Mouse (Mus musculus): Measurements from ENCODE around the gene Plekhd1.

The Plekhd1 gene

GRCm38 (mm10) chr12:80692269-80692972 lies at the start of gene Plekhd1:
TSS of gene Plekhd1 (plus strand) at chr12:80692591.
- DNase-seq = peak; percentile 70

DNA sequence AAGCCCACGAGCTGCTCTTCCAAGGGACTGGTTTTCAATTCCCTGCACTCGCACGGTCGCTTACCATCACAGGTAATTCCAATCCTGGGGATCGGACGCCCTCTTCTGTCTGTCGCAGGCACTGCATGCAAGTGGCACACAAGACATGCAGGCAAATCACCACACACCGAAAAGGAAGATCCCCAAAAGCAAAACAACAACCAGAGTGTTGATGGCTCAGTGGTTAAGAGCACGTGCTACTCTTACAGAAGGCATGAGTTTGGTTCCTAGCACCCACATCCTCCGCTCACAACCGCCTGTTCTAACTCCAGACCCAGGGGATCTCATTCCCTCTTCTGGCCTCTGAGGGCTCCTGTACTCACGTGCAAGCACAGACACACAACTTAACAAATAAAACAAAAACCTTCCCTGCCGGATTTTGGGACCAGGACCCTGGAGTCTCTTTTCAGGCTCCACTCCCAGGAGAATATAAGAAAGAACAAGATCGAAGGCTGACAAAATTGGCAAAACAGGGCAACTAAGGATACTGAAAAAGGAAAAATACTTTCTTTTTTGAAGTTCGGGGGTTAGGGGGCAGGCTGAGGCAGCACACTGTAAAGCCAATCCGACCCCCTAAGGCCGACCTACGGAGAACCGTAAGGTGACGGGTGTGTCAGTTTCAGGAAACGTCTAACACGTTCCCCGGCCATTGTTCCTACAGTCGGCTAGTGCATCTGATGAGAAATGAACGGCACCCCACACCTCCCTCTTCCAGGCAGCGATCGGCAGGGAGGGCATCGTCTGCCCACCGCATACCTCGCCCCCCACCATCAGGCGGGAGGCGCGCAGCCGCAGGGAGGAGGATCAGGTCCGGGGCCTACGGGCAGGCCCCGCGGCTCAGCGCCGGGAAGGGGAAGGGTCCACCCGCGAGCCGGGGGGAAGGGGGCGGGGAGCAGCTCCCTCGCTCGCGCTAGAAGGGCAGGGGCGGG lies 49.4 kb upstream of the Plekhd1 start:
- peak; percentile 62 for DNase-seq

GRCm38 (mm10) chr12:80643693-80644505 lies 48.5 kb upstream of the Plekhd1 start, which contains the start of the genes Slc39a9 and Erh:
TSS of gene Slc39a9 (plus strand) at chr12:80643883.
TSS of gene Erh (minus strand) at chr12:80644341.
- peak; percentile 96 for DNase-seq

DNA sequence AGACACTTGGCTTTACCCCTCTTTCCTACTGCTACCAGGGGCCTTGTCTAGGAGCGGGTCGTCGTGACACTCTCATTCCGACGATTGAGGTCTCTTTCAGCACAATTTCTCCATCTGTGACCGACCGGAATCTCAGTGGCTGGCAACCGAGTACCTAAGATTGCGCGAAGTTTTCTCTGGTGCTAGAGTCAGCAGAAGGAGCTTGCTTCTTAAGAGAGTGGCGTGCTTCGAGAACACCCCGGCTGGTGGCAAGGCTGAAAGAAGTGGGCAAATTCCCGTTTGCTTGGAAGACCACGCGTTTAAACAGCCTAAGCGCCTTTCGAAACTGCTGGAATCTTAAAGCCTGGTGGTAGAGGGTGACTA lies 47.9 kb upstream of the Plekhd1 start:
- no peak for DNase-seq

DNA sequence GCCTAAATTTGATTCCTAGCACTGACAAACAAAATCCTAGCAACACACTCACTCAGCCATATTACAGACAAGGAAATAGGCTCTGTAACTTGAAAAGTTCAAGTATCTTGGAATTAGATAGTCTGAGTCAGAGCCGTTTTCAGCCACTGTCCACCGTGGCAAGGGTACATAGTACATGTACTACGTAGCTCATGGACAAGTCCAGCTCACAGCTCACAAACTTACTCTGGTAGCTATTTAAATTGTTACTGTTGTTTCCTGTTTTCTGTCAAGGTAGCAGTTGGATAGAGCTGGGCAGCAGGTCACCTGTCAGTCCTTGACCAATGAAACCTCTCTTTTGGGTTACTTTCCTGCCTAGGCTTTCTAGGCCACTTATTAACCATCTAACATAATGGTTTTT lies 46.0 kb upstream of the Plekhd1 start:
- DNase-seq = no peak

DNA sequence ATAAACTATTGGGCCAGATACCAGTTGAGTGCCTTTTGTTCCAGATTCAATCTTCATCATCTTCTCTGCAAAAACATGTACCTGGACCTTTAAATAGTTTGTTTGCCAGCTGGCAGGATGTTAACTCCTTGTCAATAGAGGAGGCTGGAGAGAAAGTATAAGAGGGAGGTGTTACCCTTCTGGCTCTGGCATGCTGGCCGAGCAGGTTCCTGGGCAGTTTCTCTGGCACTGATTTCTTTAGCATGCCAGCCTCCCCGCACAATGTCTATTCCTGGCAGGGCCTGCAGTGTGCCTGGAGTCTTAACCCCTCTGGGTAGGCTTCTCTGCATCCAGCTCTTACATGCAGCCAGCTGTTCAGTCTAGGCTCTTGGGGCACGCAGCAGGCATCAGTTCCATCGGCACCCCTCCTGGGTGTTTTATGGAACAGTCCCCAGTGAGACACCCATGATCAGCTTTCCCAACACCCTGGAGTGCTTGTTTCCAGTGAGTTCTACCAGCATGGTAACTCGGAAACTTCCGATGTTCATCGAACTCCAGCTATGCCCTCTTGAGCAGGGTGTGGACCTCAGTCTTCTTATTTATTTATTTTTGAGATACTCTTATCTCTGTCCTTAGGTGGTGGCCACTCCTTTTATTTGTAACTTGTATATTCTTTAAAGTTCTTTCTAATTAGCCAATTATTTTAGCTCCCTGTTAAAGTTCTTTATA lies 38.3 kb upstream of the Plekhd1 start:
- DNase-seq = peak; percentile 50

DNA sequence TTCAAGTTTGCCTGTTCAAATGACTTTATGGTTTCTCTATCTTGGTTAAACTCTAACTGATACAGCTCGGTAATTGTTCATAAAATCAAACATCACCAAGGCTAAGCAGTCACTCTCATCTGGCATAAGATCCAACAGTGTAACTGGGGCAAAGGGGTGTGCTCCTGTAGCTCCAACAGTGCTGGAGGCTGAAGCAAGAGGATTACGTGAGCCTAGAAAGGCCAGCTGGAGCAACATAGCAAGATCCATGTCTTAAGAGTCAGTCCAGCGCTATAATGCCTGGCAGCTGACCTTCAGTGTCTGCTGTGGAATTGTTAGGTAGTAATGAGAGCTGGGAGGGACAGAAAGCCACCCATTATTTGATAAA lies 37.7 kb upstream of the Plekhd1 start:
- DNase-seq = no peak

DNA sequence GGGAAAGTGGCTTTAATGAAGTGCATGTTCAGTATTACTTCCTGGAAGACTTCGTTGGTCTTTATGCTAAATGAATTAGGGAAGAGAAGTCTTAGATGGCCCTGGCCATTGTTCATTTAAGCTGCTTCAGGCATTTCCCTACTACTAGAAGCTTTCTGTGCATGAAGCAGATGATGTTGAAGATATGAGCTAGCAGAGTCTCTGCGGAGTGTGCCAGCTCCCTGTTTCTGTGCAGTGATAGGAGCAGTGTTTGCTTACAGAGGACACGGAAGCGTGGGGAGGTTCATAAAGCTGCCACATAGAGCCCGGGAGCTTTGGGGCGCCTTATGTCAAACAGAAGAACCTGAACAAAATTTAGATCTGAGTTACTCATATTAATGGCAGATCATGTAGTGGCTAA lies 33.7 kb upstream of the Plekhd1 start:
- no peak for DNase-seq

GRCm38 (mm10) chr12:80662322-80662721 lies 30.1 kb upstream of the Plekhd1 start:
- no peak for DNase-seq

DNA sequence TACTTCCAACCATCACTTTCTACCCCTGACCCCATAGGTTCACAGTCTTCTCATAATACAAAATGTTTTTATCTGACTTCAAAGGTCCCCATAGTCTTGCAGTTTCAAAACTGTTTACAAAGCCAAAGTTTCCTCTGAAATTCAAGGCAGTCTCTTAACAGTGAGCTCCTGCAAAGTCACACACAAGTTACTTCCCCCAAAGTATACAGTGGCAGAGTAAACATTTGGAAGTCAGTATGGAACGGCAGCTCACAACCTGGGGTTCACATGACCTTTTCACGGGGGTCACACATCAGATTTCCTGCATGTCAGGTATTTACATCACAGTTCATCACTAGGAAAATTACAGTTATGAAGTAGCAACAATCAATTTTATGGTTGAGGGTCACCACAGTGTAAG lies 28.5 kb upstream of the Plekhd1 start:
- DNase-seq = no peak

GRCm38 (mm10) chr12:80668391-80668790 lies 24.0 kb upstream of the Plekhd1 start:
- no peak for DNase-seq

DNA sequence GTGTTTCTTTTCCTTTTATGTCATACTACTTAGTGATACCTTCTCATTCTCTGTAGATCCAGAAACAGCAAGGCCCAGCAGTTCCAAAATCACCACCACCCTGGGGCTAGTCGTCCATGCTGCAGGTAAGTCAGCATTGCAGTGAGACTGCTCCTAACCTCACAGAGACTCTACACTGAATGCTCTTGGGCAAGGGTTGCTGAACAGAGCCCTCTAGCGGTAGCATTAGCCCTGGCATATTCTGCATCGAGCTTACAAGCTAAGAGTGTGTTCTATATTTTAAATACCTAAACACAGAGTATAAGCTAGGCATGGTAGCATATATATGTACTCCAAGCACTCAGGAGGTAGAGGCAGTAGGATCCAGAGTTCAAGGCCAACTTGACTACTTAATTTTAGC lies 19.2 kb upstream of the Plekhd1 start:
- peak; percentile 67 for DNase-seq

DNA sequence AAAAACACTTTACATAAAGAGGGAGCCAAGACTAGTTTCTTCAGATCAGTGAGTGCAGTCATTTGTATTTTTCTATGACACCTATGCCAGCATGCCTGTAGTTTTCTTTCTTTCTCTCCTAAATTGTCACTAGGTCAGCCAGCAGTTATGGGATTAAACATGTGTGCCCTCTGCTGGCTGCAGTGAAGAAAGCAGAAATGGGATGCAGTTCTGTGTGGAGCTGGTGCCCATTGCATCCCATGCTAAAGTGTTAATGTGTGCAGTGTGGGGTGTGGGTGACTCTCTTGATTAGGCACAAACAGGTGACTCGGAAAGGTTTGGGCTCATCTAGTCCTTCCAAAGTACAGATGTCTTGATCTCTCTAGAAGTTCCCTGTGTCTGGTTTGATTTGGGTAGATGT lies 11.1 kb upstream of the Plekhd1 start:
- DNase-seq = peak; percentile 31

DNA sequence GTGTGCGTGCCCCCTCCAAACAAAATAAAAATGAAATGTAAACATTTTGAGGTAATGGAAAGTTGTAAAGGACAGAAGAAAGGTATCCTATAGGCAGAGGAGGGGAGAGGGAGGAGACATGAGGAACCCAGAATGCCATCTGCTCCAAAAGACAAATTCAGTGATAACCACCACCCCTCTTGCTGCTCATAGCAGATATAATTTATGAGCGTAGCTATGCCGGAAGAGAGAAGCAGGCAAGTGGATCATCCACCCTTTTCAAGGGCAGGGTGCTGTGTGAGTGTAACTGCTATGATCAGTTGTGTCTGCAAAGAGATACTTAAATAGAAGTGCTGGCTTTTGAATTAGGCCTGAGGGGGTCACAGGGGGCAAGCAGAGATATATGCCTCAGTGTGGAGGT lies 8.8 kb upstream of the Plekhd1 start:
- no peak for DNase-seq

- DNase-seq = no peak
Observed at GRCm38 (mm10) chr12:80684316-80684715, 8.1 kb upstream of the Plekhd1 start.

- peak; percentile 34 for DNase-seq
Observed at GRCm38 (mm10) chr12:80687788-80688211, 4.6 kb upstream of the Plekhd1 start.

DNA sequence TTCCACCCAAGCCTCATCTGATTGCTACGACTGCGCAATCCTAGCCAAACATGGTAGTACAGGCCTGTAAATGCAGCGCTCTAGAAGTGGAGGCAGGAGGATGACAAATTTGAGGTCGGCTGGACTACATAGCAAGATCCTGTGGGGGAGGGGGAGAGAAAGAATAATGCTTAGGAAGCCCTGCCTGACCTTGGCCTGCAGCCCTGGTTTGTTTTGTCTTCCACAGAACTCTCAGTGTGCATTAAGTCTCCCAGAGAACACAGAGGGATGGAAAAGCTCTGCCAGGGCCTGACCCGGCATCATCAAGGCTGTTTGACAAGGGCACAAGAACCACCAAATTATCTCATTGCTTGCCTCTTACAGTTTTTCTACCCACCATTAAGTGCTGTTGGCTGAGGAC lies 2.7 kb upstream of the Plekhd1 start:
- no peak for DNase-seq

DNA sequence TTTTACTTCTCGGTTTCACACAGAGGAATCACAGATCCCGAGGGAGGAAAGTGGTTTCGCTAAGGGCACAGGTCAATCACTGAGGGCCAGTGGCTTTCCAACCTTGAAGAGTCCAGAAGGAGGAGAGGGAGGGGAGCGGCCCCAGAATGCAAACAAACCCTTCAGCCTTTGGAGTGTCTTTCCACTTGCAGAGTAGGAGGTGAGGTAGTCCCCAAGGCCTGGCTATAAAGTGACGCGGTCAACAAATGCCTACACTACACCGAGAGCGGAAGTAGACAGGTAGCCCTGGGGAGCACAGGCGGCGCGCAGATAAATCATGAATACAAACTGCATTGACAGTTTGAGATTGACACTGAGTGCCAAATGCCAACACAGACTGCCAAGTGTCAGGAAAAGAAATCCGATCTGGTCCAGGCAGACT lies 710 bp upstream of the Plekhd1 start:
- peak; percentile 28 for DNase-seq

GRCm38 (mm10) chr12:80693700-80694099 lies 1.3 kb downstream of the Plekhd1 start:
- DNase-seq = no peak

DNA sequence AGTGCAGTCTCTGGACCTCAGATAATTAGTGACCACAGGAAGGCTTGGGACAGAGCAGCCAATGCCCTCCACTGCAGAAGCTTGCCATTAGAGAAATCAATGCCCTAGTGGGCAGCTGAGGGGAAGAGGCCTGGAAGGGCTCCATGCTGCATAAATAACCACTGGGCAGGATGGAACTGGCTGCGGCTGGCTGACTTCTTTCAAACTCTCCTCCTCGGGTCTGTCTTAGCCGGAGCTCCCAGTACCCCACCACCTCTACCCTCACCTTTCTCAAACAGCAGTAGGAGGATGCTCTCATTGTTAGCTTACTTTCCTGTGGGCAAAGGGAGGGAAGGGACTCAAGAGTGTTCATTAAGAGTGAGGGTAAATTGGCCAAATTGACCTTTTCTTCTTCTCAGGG lies 2.6 kb downstream of the Plekhd1 start:
- DNase-seq = peak; percentile 22

- DNase-seq = no peak
Observed at GRCm38 (mm10) chr12:80698526-80699143, 6.2 kb downstream of the Plekhd1 start.

GRCm38 (mm10) chr12:80699144-80699531 lies 6.7 kb downstream of the Plekhd1 start:
- no peak for DNase-seq

Data from kidney, adult 9 months (tissue).